Mouse (Mus musculus) kidney, adult 2 months (tissue): Measurements from ENCODE around the gene Vmn1r89. TPM values are rescaled to one million over a fixed set of nuclear protein-coding genes. Genes with fewer than 3 reads are reported as not detected.

ENCODE experiments used
- DNase-seq: peaks from one replicate; pipeline ENCODE4 v3.0.0; 2021
- H3K27ac ChIP-seq: fragments of 200-500 bp; 2 replicates; pipeline ENCODE4 v1.5.1; 2012; ENCODE audit warnings: low read depth, low read length, control low read depth, inconsistent platforms; ENCODE audit not compliant: insufficient read depth
- H3K27me3 ChIP-seq: fragments of 200-500 bp; replicated peaks from 2 replicates; pipeline ENCODE4 v1.6.1; 2012; ENCODE audit warnings: mild to moderate bottlenecking, moderate library complexity, low read length, inconsistent platforms; ENCODE audit not compliant: control insufficient read depth, insufficient read depth
- H3K36me3 ChIP-seq: fragments of 200-500 bp; 2 replicates; pipeline ENCODE4 v1.6.1; 2012; ENCODE audit warnings: mild to moderate bottlenecking, moderate library complexity, low read length, inconsistent platforms; ENCODE audit not compliant: control insufficient read depth, insufficient read depth
- H3K4me1 ChIP-seq: fragments of 200-500 bp; 2 replicates; pipeline ENCODE4 v1.6.1; 2011; ENCODE audit warnings: low read length; ENCODE audit not compliant: control insufficient read depth, insufficient read depth
- H3K4me3 ChIP-seq: fragments of 200-500 bp; 2 replicates; pipeline ENCODE4 v1.5.1; 2011; ENCODE audit warnings: mild to moderate bottlenecking, low read depth, low read length, control low read depth; ENCODE audit not compliant: insufficient read depth
- CTCF ChIP-seq: fragments of 200-500 bp; conservative IDR thresholded peaks from 2 replicates; pipeline ENCODE4 v1.5.1; 2011; ENCODE audit warnings: low read depth, mild to moderate bottlenecking, control low read depth, low read length, moderate library complexity, mixed read lengths; ENCODE audit not compliant: insufficient read depth, insufficient read length
- POLR2A ChIP-seq: fragments of 200-500 bp; IDR thresholded peaks from one replicate; pipeline ENCODE4 v1.6.1; 2011; ENCODE audit warnings: low read depth, low read length, control low read depth
- WGBS: fragments of 180-500 bp; shearing (Covaris S2); methylation state at CpG from one replicate; pipeline ENCODE4 v1.1.7; 2018; 5-methylcytosine and 5-hydroxymethylcytosine counted together
- polyA plus RNA-seq: library from polyadenylated mRNA; depleted of rRNA; stranded (reverse); fragments of >200 nt; gene quantifications from 2 replicates; pipeline ENCODE4 v1.2.3, GENCODE M21; 2012; rRNA removed

Gene Vmn1r89
- polyA plus RNA-seq: not detected in 2 replicates

DNA sequence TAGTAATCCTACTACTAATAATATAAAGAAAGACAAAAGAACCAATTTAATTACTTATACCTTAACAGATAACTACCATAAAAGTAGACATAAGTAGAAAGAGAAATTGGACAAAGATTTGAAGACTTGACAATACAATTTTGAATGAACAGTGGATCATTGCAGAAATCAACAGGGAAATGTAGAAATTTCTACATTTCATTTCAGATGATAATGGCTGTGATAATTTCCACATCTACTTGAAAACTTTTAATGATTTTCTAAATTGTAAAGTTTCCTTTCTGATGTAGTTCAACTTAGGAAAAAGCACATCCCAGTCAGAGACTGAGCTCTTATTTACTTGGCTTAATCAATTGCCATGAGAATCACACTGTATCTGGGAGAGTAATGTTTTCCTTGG is at the start of gene Vmn1r89:
Gene Vmn1r89 (plus strand): TSS at position 301 of the 400 bp plus-strand sequence.
- Histone ChIP-seq H3K4me1 (no peaks in the 10 kb centered on the region), H3K27me3 (no peaks in the 10 kb centered on the region), H3K4me3 (no peak within 1 kb of the TSS), H3K27ac (no peak within 1 kb of the TSS), H3K36me3 (no peaks in the 10 kb centered on the region)
- TF ChIP-seq POLR2A (no peak), CTCF (no peak)
- no peak for DNase-seq

DNA sequence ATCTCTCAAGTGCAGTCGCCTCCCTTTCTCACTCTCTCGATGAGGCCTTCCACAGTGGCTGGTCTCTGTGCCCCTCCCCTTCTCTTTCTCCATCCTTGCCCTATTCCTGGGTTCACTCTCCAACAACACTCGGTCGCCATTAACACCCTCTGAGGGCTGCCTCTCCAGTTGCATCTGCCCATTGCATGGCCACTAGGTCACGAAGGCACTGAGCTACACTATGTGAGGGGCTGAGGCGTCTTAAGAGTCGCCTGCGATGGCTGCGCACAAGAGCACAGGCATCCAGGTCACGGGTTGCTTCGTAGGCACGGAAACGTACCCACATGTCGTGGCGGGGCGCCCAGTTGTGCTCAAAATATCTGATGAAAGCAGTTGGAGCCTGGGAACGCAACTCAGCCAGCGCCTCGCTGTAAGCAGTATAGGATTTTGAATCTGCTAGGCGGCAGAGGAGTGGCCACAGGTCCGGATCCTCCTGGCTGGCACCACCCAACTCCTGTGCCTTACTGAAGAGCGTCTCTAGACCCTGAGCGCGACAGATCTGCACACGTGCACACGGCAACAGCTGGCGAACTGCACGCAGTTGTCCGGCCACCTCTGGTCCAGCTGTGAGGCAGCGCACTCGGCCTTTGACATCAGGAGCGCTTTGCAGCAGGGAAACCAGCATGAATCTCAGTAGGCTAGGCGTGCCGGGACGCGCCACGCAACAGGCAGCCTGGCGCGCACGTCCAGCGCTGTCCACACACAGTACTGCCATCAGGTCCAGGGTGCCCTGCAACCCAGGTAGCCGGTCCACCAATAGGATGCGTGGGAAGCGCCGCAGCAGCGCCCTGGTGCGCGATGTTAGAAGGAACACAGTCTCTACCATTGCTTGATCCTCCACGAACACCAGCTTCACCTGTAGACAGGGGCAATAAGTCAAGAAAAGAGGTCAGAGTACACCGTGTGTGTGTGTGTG is 48.2 kb downstream of the Vmn1r89 start:
- Histone ChIP-seq H3K27ac (no peak overlapping the region), H3K36me3 (no peaks in the 10 kb centered on the region), H3K4me3 (no peak overlapping the region), H3K27me3 (no peaks in the 10 kb centered on the region), H3K4me1 (no peaks in the 10 kb centered on the region)
- DNase-seq: no peak
- TF ChIP-seq POLR2A: no peak
- no peak for TF ChIP-seq CTCF
- 57% methylated on average over 50 of the region's 50 CpGs for WGBS

GRCm38 (mm10) chr7:13263851-13264250 is 51.0 kb downstream of the Vmn1r89 start:
- WGBS: 88% methylated on average over 5 of the region's 5 CpGs
- DNase-seq: no peak
- no peaks in the 10 kb centered on the region for H3K4me1 ChIP-seq
- H3K36me3 ChIP-seq: no peaks in the 10 kb centered on the region
- no peak overlapping the region for H3K4me3 ChIP-seq
- H3K27me3 ChIP-seq: no peaks in the 10 kb centered on the region
- no peak overlapping the region for H3K27ac ChIP-seq
- no peak for TF ChIP-seq CTCF
- TF ChIP-seq POLR2A: no peak

DNA sequence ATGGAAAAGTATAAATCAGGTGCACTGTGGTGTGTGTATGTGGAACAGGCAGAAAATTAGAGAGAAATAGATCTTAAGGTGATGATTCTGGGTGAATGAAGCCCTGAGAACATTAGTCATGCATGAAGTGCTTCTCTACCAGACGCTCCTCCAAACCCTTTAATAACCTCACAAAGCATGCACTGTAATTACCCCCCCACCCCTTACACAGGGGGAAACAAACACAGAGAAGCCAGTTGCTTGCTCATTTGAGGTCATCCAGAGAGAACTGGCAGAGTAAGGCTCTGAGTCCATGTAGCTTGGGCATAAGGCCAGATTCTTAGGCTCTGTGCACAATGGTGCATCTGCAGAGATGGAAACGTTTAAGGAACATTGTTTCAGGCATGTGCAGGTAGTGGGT is 51.6 kb downstream of the Vmn1r89 start:
- no peaks in the 10 kb centered on the region for H3K27me3 ChIP-seq
- no peak overlapping the region for H3K4me3 ChIP-seq
- no peaks in the 10 kb centered on the region for H3K4me1 ChIP-seq
- TF ChIP-seq CTCF (no peak), POLR2A (no peak)
- no peak for DNase-seq
- no peak overlapping the region for H3K27ac ChIP-seq
- no peaks in the 10 kb centered on the region for H3K36me3 ChIP-seq
- 40% methylated on average over 2 of the region's 2 CpGs for WGBS

DNA sequence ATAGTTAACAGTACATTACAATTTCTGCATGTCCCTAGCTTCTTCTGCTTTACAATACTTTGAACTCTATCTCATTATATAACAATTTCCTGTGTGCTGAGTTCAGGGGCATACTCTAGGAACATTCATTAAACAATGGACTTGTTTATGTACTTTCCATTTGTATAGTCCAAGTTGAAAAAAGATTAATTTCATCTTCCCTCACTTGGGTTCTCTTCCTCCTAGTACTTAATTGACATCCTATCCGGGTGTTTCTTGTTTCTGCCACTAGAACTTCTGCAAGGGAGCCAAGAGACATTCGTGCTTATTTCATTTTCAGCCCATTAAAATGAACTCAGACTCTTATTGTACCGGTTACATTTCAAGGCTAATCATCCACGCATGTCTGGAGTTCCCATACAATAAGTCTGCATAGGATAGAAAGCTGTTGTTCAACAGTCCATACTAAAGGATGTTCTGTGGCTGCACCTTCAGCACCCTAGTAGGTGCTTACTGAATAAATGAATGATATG is 56.0 kb downstream of the Vmn1r89 start:
- H3K4me3 ChIP-seq: no peak overlapping the region
- H3K36me3 ChIP-seq: no peaks in the 10 kb centered on the region
- no peak overlapping the region for H3K27ac ChIP-seq
- TF ChIP-seq CTCF: no peak
- TF ChIP-seq POLR2A: no peak
- no peak for DNase-seq
- H3K27me3 ChIP-seq: no peaks in the 10 kb centered on the region
- no peaks in the 10 kb centered on the region for H3K4me1 ChIP-seq
- 76% methylated on average over 4 of the region's 4 CpGs for WGBS

DNA sequence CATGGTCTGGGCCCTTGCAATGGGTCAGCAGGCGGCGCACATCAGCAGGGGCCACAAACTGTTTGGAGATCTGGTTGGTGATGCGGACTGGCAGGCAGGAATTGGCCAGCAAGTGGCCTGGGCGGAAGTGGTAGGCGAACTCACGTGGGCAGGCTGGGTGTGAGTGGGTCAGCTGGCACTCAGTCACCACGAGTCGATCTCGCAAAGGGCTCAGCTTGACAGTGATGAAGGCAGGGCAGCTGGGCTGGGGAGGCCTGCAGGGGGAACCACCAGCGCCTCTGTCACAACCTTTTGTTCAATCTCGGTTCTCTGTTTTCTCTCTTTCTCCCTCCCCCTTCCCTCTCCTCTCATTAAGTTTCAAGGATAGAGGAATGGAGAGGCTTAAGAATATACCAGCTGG is 56.6 kb downstream of the Vmn1r89 start:
- no peaks in the 10 kb centered on the region for H3K36me3 ChIP-seq
- no peak overlapping the region for H3K4me3 ChIP-seq
- no peaks in the 10 kb centered on the region for H3K27me3 ChIP-seq
- H3K4me1 ChIP-seq: no peaks in the 10 kb centered on the region
- no peak for DNase-seq
- whole genome bisulfite sequencing: 84% methylated on average over 11 of the region's 11 CpGs
- H3K27ac ChIP-seq: no peak overlapping the region
- TF ChIP-seq POLR2A (no peak), CTCF (no peak)

Other genes starting within 250 kb of the Vmn1r89 start
- 4.8 and 5.9 TPM in 2 replicates for gene Zfp324, start 247.2 kb upstream of the Vmn1r89 start, polyA plus RNA-seq
- 5.4 and 6.2 TPM in 2 replicates for gene Zfp446, start 235.2 kb upstream of the Vmn1r89 start, polyA plus RNA-seq
- 0.56 and 0.69 TPM in 2 replicates for gene Slc27a5, start 214.8 kb upstream of the Vmn1r89 start, polyA plus RNA-seq
- gene Trim28, start 213.9 kb upstream of the Vmn1r89 start, polyA plus RNA-seq: 186 and 191 TPM in 2 replicates
- 14.1 and 15.0 TPM in 2 replicates for gene Zbtb45, start 203.0 kb upstream of the Vmn1r89 start, polyA plus RNA-seq
- gene Chmp2a, start 178.2 kb upstream of the Vmn1r89 start, polyA plus RNA-seq: 103 and 134 TPM in 2 replicates
- 231 and 249 TPM in 2 replicates for gene Ube2m, start 174.7 kb upstream of the Vmn1r89 start, polyA plus RNA-seq
- 1.3 and 1.8 TPM in 2 replicates for gene Mzf1, start 158.3 kb upstream of the Vmn1r89 start, polyA plus RNA-seq
- not detected in 2 replicates for gene Vmn1r85, start 117.8 kb upstream of the Vmn1r89 start, polyA plus RNA-seq
- gene Vmn1r86, start 93.1 kb upstream of the Vmn1r89 start, polyA plus RNA-seq: not detected in 2 replicates
- gene Vmn1r87, start 72.9 kb upstream of the Vmn1r89 start, polyA plus RNA-seq: not detected in 2 replicates
- not detected in 2 replicates for gene Vmn1r88, start 53.5 kb upstream of the Vmn1r89 start, polyA plus RNA-seq
- 3.4 TPM in 2 replicates for gene Lig1, start 64.3 kb downstream of the Vmn1r89 start, polyA plus RNA-seq
- gene Zswim9, start 65.7 kb downstream of the Vmn1r89 start, polyA plus RNA-seq: 3.2 and 4.0 TPM in 2 replicates
- gene Pla2g4c, start 111.6 kb downstream of the Vmn1r89 start, polyA plus RNA-seq: 0.03 and 0.05 TPM in 2 replicates
- gene Cabp5, start 185.1 kb downstream of the Vmn1r89 start, polyA plus RNA-seq: not detected in 2 replicates
- not detected in 2 replicates for gene Bsph1, start 237.8 kb downstream of the Vmn1r89 start, polyA plus RNA-seq